Mouse (Mus musculus): Measurements from ENCODE around the gene Drosha. TPM values are rescaled to one million over a fixed set of nuclear protein-coding genes. Genes with fewer than 3 reads are reported as not detected.

Gene Drosha
- polyA plus RNA-seq, 1 experiment from 2014 or later: 65.1 TPM

DNA sequence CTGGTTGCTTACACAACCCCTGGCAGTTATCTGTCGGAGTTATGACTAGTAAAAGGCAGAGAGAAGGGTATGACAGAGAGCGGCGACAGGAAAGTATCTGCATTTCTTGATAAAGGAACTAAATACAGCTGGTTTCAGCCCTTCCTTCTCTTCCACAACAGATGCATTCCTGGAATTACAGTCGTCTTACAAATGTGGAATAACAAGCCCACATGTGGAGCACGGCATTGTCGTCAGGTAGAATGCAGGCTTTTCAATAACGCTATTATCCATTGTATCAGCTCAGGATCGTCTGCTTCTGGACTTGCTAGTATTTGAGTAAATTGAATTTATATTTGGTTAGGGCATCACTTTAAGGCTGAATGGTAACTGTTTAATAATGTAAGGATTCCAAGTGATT is 144.2 kb downstream of the Drosha start:
- 80% methylated on average over 8 of the region's 8 CpGs for WGBS

DNA sequence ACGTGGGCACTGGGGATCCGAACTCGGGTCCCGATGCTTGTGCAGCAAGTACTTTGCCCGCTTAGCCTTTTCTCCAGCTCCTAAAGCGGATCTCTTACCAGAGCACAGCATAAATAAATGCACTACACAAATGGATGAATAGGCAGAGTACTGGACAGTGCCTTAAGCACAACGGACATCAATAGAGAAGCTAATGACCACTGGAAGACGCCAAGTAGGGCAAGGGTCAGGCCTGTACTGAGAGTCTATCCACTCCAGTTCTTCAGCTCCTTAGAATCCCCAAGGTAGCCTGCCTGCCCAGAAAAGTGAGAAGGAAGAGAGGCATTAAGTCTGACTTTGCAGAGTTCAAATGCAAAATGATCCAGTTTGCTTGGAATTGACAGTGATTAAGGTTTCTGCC is 147.8 kb downstream of the Drosha start:
- Histone ChIP-seq H3K9me3 (replicated peaks) (no peaks in the 10 kb centered on the region), H3K4me2 (replicated peaks) (no peak overlapping the region), H3K9ac (no peak overlapping the region), H3K27ac (no peak overlapping the region), H3K36me3 (no peaks in the 10 kb centered on the region), H3K4me1 (no peaks in the 10 kb centered on the region), H3K27me3 (no peaks in the 10 kb centered on the region), H3K4me3 (no peak overlapping the region)
- ATAC-seq (ENCODE audit: low FRiP score): no peak
- WGBS: 82% methylated on average over 8 of the region's 8 CpGs

More for the DNA sequence above, 144.2 kb downstream of the Drosha start:
- H3K27me3 ChIP-seq: no peaks in the 10 kb centered on the region
- no peak overlapping the region for H3K4me2 ChIP-seq (replicated peaks)
- ATAC-seq (ENCODE audit: low FRiP score): no peak
- H3K4me1 ChIP-seq: no peaks in the 10 kb centered on the region
- H3K9me3 ChIP-seq (replicated peaks): no peaks in the 10 kb centered on the region
- H3K4me3 ChIP-seq: no peak overlapping the region
- no peak overlapping the region for H3K27ac ChIP-seq
- no peak overlapping the region for H3K9ac ChIP-seq
- H3K36me3 ChIP-seq: no peaks in the 10 kb centered on the region

Small RNA genes within 50 kb of the gene (microRNA-seq; reads per million reads assigned to microRNA genes)
- gene Gm47288: not detected

Other genes with a start within 250 kb of the Drosha start
- gene Pdzd2, start 84.9 kb upstream of the Drosha start, polyA plus RNA-seq (2016; fragmentation: Nextera tagmentation; extraction: Ambion mirVana): 8.7 and 10.2 TPM in 2 replicates
- 39.9 and 40.6 TPM in 2 replicates for gene 6030458C11Rik, start 166 bp upstream of the Drosha start, polyA plus RNA-seq (2016; fragmentation: Nextera tagmentation; extraction: Ambion mirVana)